ENCODE assay signal across 12 mouse cellular contexts in genomic region chr2:49755054-49755453, GRCm38 (mm10). TPM values are rescaled to one million over a fixed set of nuclear protein-coding genes. Genes with fewer than 3 reads are reported as not detected.
DNase-seq lines count a peak whose midpoint lies in the region; ATAC-seq and TF ChIP-seq lines count a peak whose summit lies in the region.
"Had no signal": no experiment of that assay in that cellular context is flagged by ENCODE, and none has a peak within 500 bp of the region (broad histone marks: within the 10 kb centered on the region; RNA-seq: fewer than 3 reads in every experiment).

No protein-coding gene starts in this region.

- H3K4me1 ChIP-seq in forebrain, embryonic 16.5 days (replicated peaks; ENCODE audit: control insufficient read depth, insufficient read depth, low read length) = peaks cover 16% of the 10 kb centered on the region
- H3K4me1 ChIP-seq in midbrain, postnatal 0 days (ENCODE audit: insufficient read depth, low read length) = peaks cover 5% of the 10 kb centered on the region; the same call in 1 of the 2 replicates
- peaks cover 8% of the 10 kb centered on the region for H3K4me1 ChIP-seq in heart, embryonic 12.5 days (replicated peaks)
- H3K4me1 ChIP-seq: limb, embryonic 13.5 days had no signal

- no peak overlapping the region for H3K4me3 ChIP-seq in forebrain, embryonic 16.5 days (replicated peaks; ENCODE audit: low read length)
- no peak overlapping the region for H3K4me3 ChIP-seq in midbrain, postnatal 0 days (ENCODE audit: low read depth, low read length)
- H3K4me3 ChIP-seq in heart, embryonic 12.5 days = no peak overlapping the region
- H3K4me3 ChIP-seq: heart, embryonic 13.5 days; limb, embryonic 13.5 days had no signal

- peaks cover 27% of the 10 kb centered on the region for H3K36me3 ChIP-seq in forebrain, embryonic 16.5 days (ENCODE audit: control insufficient read depth, insufficient read depth)
- H3K36me3 ChIP-seq in midbrain, postnatal 0 days (ENCODE audit: insufficient read depth, low read length) = peaks cover 36% of the 10 kb centered on the region
- no peaks in the 10 kb centered on the region for H3K36me3 ChIP-seq in heart, embryonic 12.5 days
- H3K36me3 ChIP-seq: heart, embryonic 13.5 days had no signal

- H3K9me3 ChIP-seq in forebrain, embryonic 16.5 days (ENCODE audit: control insufficient read depth, low read length) = no peaks in the 10 kb centered on the region
- H3K9me3 ChIP-seq in midbrain, postnatal 0 days (ENCODE audit: low read length) = no peaks in the 10 kb centered on the region
- H3K9me3 ChIP-seq in heart, embryonic 12.5 days (replicated peaks) = no peaks in the 10 kb centered on the region
- H3K9me3 ChIP-seq: heart, embryonic 13.5 days; limb, embryonic 13.5 days had no signal

- H3K27me3 ChIP-seq in forebrain, embryonic 16.5 days (replicated peaks; ENCODE audit: control insufficient read depth, insufficient read depth, low read length) = no peaks in the 10 kb centered on the region
- H3K27me3 ChIP-seq in midbrain, postnatal 0 days (ENCODE audit: insufficient read depth, low read length) = no peaks in the 10 kb centered on the region
- H3K27me3 ChIP-seq in heart, embryonic 12.5 days (replicated peaks) = no peaks in the 10 kb centered on the region
- H3K27me3 ChIP-seq: heart, embryonic 13.5 days; limb, embryonic 13.5 days; Patski had no signal

- WGBS in forebrain, embryonic 16.5 days = 55% methylated on average over 2 of the region's 2 CpGs
- 51% methylated on average over 2 of the region's 2 CpGs for WGBS in midbrain, postnatal 0 days
- WGBS in heart, embryonic 12.5 days = 54% methylated on average over 2 of the region's 2 CpGs

- ATAC-seq in forebrain, embryonic 16.5 days = peak; percentile 71
- no peak for ATAC-seq in midbrain, postnatal 0 days (ENCODE audit: low FRiP score)
- ATAC-seq in cerebellum, adult (ENCODE audit: insufficient number of reproducible peaks, low FRiP score, low TSS enrichment) = no peak
- ATAC-seq in heart, embryonic 12.5 days (ENCODE audit: insufficient number of reproducible peaks, low FRiP score) = no peak
- no peak for ATAC-seq in erythroblast, adult 5-6 weeks (replicated peaks; ENCODE audit: low FRiP score, poor library complexity, severe bottlenecking)
- ATAC-seq: Patski had no signal

- H3K9ac ChIP-seq in forebrain, embryonic 16.5 days (replicated peaks; ENCODE audit: low read depth, low read length) = no peak overlapping the region
- no peak overlapping the region for H3K9ac ChIP-seq in midbrain, postnatal 0 days (replicated peaks; ENCODE audit: low read length, poor library complexity, severe bottlenecking)
- H3K9ac ChIP-seq in heart, embryonic 12.5 days = no peak overlapping the region
- H3K9ac ChIP-seq: heart, embryonic 13.5 days; limb, embryonic 13.5 days had no signal

- TF ChIP-seq POLR2A in brain, embryonic 14.5 days (IDR thresholded peaks at IDR 0.05; ENCODE audit: borderline replicate concordance, extremely low read depth, insufficient read depth, insufficient read length, poor library complexity, severe bottlenecking) = no peak

- no peak for TF ChIP-seq CTCF in brain, embryonic 14.5 days (IDR thresholded peaks at IDR 0.05; ENCODE audit: borderline replicate concordance, extremely low read depth, insufficient read depth, insufficient read length)
- TF ChIP-seq CTCF in midbrain, postnatal 0 days (IDR thresholded peaks at IDR 0.05) = no peak

- H3K4me2 ChIP-seq in forebrain, embryonic 16.5 days (ENCODE audit: low read length) = no peak overlapping the region
- no peak overlapping the region for H3K4me2 ChIP-seq in midbrain, postnatal 0 days (ENCODE audit: low read depth, low read length, poor library complexity, severe bottlenecking)
- no peak overlapping the region for H3K4me2 ChIP-seq in heart, embryonic 12.5 days
- H3K4me2 ChIP-seq: heart, embryonic 13.5 days; limb, embryonic 13.5 days had no signal

- peak; percentile 59 for DNase-seq in layer of hippocampus, adult 9-11 months
- no peak for DNase-seq in layer of hippocampus, postnatal 14 days (ENCODE audit: low spot score in 2 of 2)
- peak; percentile 83 for DNase-seq in brain, embryonic 14.5 days (ENCODE audit: low read depth)
- peak; percentile 47 for DNase-seq in midbrain, postnatal 0 days (ENCODE audit: low spot score)

- no peak overlapping the region for H3K27ac ChIP-seq in forebrain, embryonic 16.5 days (ENCODE audit: low read length)
- no peak overlapping the region for H3K27ac ChIP-seq in midbrain, postnatal 0 days (ENCODE audit: low read depth, low read length)
- H3K27ac ChIP-seq in heart, embryonic 12.5 days (ENCODE audit: poor library complexity, severe bottlenecking) = no peak overlapping the region
- H3K27ac ChIP-seq: heart, embryonic 13.5 days; limb, embryonic 13.5 days had no signal

RNA-seq across cellular contexts. Expression of gene Lypd6b, which starts 32.4 kb away (rescaled TPM):
- total RNA-seq in layer of hippocampus, postnatal 14 days (2021) = 1 to 10 TPM; 5.3 to 5.8 TPM
- 5.4 and 6.2 TPM in 2 replicates for polyA plus RNA-seq in brain, embryonic 14.5 days (2012; rRNA removed)
- 8.7 and 12.4 TPM in 2 replicates for polyA plus RNA-seq in forebrain, embryonic 16.5 days (2015; fragmentation: Nextera tagmentation; extraction: Ambion mirVana)
- 18.6 and 22.5 TPM in 2 replicates for total RNA-seq in midbrain, postnatal 0 days (2014; rRNA removed)
- polyA plus RNA-seq in midbrain, postnatal 0 days (2015; fragmentation: Nextera tagmentation; extraction: Ambion mirVana) = 28.1 and 31.1 TPM in 2 replicates
- 2.6 and 3.8 TPM in 2 replicates for polyA plus RNA-seq in heart, embryonic 12.5 days (2016; fragmentation: Nextera tagmentation; extraction: Ambion mirVana)
- total RNA-seq in erythroblast, adult 5-6 weeks (2015; ENCODE audit: low replicate concordance) = not detected in 2 replicates
- total RNA-seq in erythroblast, adult 5-6 weeks (2017; ENCODE audit: low replicate concordance) = not detected in 2 replicates
- total RNA-seq: monocyte, adult 5-6 weeks had no signal

Comparison
In these comparisons a context has a peak if more than half of its experiments do, and no peak if none do; other contexts are left out.
1. DNase-seq: peak in layer of hippocampus, adult 9-11 months (single experiment), brain, embryonic 14.5 days (single experiment) and midbrain, postnatal 0 days (single experiment); none in layer of hippocampus, postnatal 14 days (0 of 2).